Mouse (Mus musculus): ENCODE results near the gene Nr0b2. TPM values are rescaled to one million over a fixed set of nuclear protein-coding genes. Genes with fewer than 3 reads are reported as not detected.

Gene Nr0b2
- total RNA-seq, 1 experiment, result 0.31 TPM

DNA sequence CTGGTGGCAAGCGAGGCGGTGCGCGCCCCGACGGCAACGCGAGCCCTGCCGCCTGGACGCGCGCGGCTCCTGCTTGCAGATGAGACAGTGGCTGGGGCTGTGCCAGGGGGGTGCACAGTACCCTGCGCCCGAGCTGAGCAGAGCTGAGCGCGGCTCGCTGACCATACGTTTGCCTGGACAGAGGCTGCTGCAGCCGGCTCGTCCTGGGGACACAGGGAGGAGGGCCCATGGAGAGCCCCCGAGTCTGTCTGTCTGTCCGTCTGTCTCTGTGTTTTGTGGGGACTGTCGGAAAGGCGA, 33.9 kb upstream of the Nr0b2 start:
- in situ Hi-C loops (cut with MboI; ENCODE audit: low sequenced_read_pairs in 2 of 2, unreplicated experiment in 2 of 2), result no loop called here
- Histone ChIP-seq H3K27ac (ENCODE audit: insufficient read depth, low read depth, low read length, poor library complexity, severe bottlenecking) (peak overlapping the region; percentile 13; the same call in 1 of the 2 replicates), H3K36me3 (ENCODE audit: control insufficient read depth, insufficient read depth, low read length, poor library complexity, severe bottlenecking) (no peaks in the 10 kb centered on the region), H3K4me3 (ENCODE audit: insufficient read depth in 1 of 2, low read depth in 1 of 2, low read length in 2 of 2, poor library complexity in 1 of 2, severe bottlenecking in 1 of 2) (peak overlapping the region; percentile 74 to 98), H3K9me3 (ENCODE audit: control insufficient read depth, insufficient read depth, low read depth, low read length) (no peaks in the 10 kb centered on the region), H3K4me1 (ENCODE audit: control insufficient read depth in 2 of 2, insufficient read depth in 2 of 2, low read length in 2 of 2, poor library complexity in 1 of 2) (0 out of 4 replicates have a peak, but pooled peaks cover 0 to 2% of the 10 kb centered on the region in 2 experiments), H3K9ac (ENCODE audit: insufficient read depth, low read depth, low read length, poor library complexity, severe bottlenecking) (peak overlapping the region; percentile 87)
- TF ChIP-seq ZC3H11A (IDR thresholded peaks at IDR 0.05; ENCODE audit: borderline replicate concordance, low read depth, low read length) (no peak), MAFK (IDR thresholded peaks at IDR 0.05; ENCODE audit: insufficient read depth, low read depth, low read length) (no peak), ZNF384 (IDR thresholded peaks at IDR 0.05; ENCODE audit: low read depth, low read length) (no peak)
- no peak for DNase-seq (ENCODE audit: low read depth, low spot score)

DNA sequence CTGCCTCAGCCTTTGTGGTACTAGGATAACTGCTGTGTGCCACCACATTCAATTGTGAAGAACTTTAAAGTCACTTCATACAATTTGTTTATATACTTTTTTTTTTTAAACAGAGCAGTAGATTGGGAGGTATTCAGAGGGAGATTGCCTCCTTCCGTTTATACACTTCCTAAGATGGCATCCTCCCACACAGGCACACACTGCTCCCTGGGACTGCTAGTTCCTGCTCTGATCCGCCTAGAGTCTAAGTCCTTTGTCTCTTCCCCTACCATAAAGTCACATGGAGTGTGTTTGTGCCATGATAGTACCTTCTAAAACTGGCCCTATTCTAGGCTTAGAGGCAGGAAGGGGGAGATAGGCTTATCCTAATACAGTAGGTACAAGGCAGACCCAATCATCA, 31.7 kb upstream of the Nr0b2 start:
- Histone ChIP-seq H3K9me3 (ENCODE audit: control insufficient read depth, insufficient read depth, low read depth, low read length) (no peaks in the 10 kb centered on the region), H3K27ac (ENCODE audit: insufficient read depth, low read depth, low read length, poor library complexity, severe bottlenecking) (no peak overlapping the region), H3K9ac (ENCODE audit: insufficient read depth, low read depth, low read length, poor library complexity, severe bottlenecking) (no peak overlapping the region), H3K4me3 (ENCODE audit: insufficient read depth in 1 of 2, low read depth in 1 of 2, low read length in 2 of 2, poor library complexity in 1 of 2, severe bottlenecking in 1 of 2) (no peak overlapping the region), H3K4me1 (ENCODE audit: control insufficient read depth in 2 of 2, insufficient read depth in 2 of 2, low read length in 2 of 2, poor library complexity in 1 of 2) (0 out of 4 replicates have a peak, but pooled peaks cover 0 to 2% of the 10 kb centered on the region in 2 experiments), H3K36me3 (ENCODE audit: control insufficient read depth, insufficient read depth, low read length, poor library complexity, severe bottlenecking) (no peaks in the 10 kb centered on the region)
- DNase-seq (ENCODE audit: low read depth, low spot score), result no peak
- no peak for TF ChIP-seq HCFC1 (IDR thresholded peaks at IDR 0.05; ENCODE audit: borderline replicate concordance, insufficient read depth, low read length)
- no peak for TF ChIP-seq ZNF384 (IDR thresholded peaks at IDR 0.05; ENCODE audit: low read depth, low read length)
- TF ChIP-seq ZC3H11A (IDR thresholded peaks at IDR 0.05; ENCODE audit: borderline replicate concordance, low read depth, low read length), result no peak
- TF ChIP-seq CHD2 (IDR thresholded peaks at IDR 0.05; ENCODE audit: low read depth, low read length), result no peak
- no peak for TF ChIP-seq MAFK (IDR thresholded peaks at IDR 0.05; ENCODE audit: insufficient read depth, low read depth, low read length)
- in situ Hi-C loops (cut with MboI; ENCODE audit: low sequenced_read_pairs in 2 of 2, unreplicated experiment in 2 of 2), result no loop called here

DNA sequence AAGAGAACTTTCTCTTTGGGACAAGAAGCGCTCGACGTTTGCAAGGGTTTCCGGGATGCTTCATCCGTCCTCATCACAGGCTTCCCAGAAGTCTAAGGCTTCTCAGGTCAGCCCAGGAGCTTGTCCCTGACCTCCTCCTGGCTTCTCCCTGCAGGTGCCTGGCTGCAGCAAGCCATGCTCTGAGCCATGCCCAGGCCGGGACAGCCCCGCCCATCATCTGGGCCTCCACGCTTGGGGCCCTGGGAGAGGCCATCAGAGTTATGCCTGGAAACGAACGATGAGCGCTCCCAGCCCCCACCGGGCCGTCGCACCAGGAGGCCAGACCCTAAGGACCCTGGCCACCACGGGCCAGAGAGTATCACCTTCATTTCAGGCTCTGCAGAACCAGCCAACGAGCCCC, 25.4 kb upstream of the Nr0b2 start:
- H3K4me3 ChIP-seq (ENCODE audit: insufficient read depth in 1 of 2, low read depth in 1 of 2, low read length in 2 of 2, poor library complexity in 1 of 2, severe bottlenecking in 1 of 2), result no peak overlapping the region
- in situ Hi-C loops (cut with MboI; ENCODE audit: low sequenced_read_pairs in 2 of 2, unreplicated experiment in 2 of 2), result no loop called here
- DNase-seq (ENCODE audit: low read depth, low spot score), result no peak
- H3K9ac ChIP-seq (ENCODE audit: insufficient read depth, low read depth, low read length, poor library complexity, severe bottlenecking), result no peak overlapping the region
- no peaks in the 10 kb centered on the region for H3K9me3 ChIP-seq (ENCODE audit: control insufficient read depth, insufficient read depth, low read depth, low read length)
- H3K27ac ChIP-seq (ENCODE audit: insufficient read depth, low read depth, low read length, poor library complexity, severe bottlenecking), result no peak overlapping the region
- peaks cover 12% of the 10 kb centered on the region; the same call in 1 of the 2 replicates for H3K36me3 ChIP-seq (ENCODE audit: control insufficient read depth, insufficient read depth, low read length, poor library complexity, severe bottlenecking)
- H3K4me1 ChIP-seq (ENCODE audit: control insufficient read depth in 2 of 2, insufficient read depth in 2 of 2, low read length in 2 of 2, poor library complexity in 1 of 2), result peaks cover 3 to 7% of the 10 kb centered on the region in 2 experiments; a peak in 2 of 4 replicates
- no peak for TF ChIP-seq CHD2 (IDR thresholded peaks at IDR 0.05; ENCODE audit: low read depth, low read length)
- TF ChIP-seq MAFK (IDR thresholded peaks at IDR 0.05; ENCODE audit: insufficient read depth, low read depth, low read length), result no peak
- TF ChIP-seq ZNF384 (IDR thresholded peaks at IDR 0.05; ENCODE audit: low read depth, low read length), result no peak
- TF ChIP-seq ZC3H11A (IDR thresholded peaks at IDR 0.05; ENCODE audit: borderline replicate concordance, low read depth, low read length), result no peak
- TF ChIP-seq HCFC1 (IDR thresholded peaks at IDR 0.05; ENCODE audit: borderline replicate concordance, insufficient read depth, low read length), result no peak

DNA sequence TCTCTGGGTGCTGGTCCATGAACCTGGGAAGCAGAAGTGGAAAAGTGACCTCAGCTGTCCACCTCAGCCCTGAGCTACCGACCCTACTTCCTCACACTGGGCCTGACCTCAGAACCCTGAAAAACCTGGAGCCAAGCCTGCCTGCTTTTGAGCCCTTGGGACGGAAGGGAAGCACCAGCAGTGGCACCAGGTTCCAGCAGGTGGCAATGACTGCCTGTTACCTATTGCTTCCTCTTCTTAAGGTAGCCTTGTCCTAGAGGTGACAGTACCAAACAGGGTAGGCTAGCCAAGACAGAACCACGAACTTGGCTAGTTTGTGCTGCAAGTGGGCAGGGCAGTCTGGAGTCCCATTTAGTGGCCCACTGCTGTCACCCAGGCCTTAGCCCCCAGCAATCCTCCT, 20.4 kb upstream of the Nr0b2 start:
- TF ChIP-seq ZNF384 (IDR thresholded peaks at IDR 0.05; ENCODE audit: low read depth, low read length), result no peak
- TF ChIP-seq MAFK (IDR thresholded peaks at IDR 0.05; ENCODE audit: insufficient read depth, low read depth, low read length), result no peak
- TF ChIP-seq CHD2 (IDR thresholded peaks at IDR 0.05; ENCODE audit: low read depth, low read length), result no peak
- TF ChIP-seq HCFC1 (IDR thresholded peaks at IDR 0.05; ENCODE audit: borderline replicate concordance, insufficient read depth, low read length), result no peak
- TF ChIP-seq ZC3H11A (IDR thresholded peaks at IDR 0.05; ENCODE audit: borderline replicate concordance, low read depth, low read length), result no peak
- H3K9me3 ChIP-seq (ENCODE audit: control insufficient read depth, insufficient read depth, low read depth, low read length), result no peaks in the 10 kb centered on the region
- peaks cover 3 to 15% of the 10 kb centered on the region in 2 experiments; a peak in 2 of 4 replicates for H3K4me1 ChIP-seq (ENCODE audit: control insufficient read depth in 2 of 2, insufficient read depth in 2 of 2, low read length in 2 of 2, poor library complexity in 1 of 2)
- H3K9ac ChIP-seq (ENCODE audit: insufficient read depth, low read depth, low read length, poor library complexity, severe bottlenecking), result no peak overlapping the region
- no peak overlapping the region for H3K4me3 ChIP-seq (ENCODE audit: insufficient read depth in 1 of 2, low read depth in 1 of 2, low read length in 2 of 2, poor library complexity in 1 of 2, severe bottlenecking in 1 of 2)
- DNase-seq (ENCODE audit: low read depth, low spot score), result no peak
- peaks cover 56% of the 10 kb centered on the region for H3K36me3 ChIP-seq (ENCODE audit: control insufficient read depth, insufficient read depth, low read length, poor library complexity, severe bottlenecking)
- H3K27ac ChIP-seq (ENCODE audit: insufficient read depth, low read depth, low read length, poor library complexity, severe bottlenecking), result no peak overlapping the region
- in situ Hi-C loops (cut with MboI; ENCODE audit: low sequenced_read_pairs in 2 of 2, unreplicated experiment in 2 of 2), result no loop called here

DNA sequence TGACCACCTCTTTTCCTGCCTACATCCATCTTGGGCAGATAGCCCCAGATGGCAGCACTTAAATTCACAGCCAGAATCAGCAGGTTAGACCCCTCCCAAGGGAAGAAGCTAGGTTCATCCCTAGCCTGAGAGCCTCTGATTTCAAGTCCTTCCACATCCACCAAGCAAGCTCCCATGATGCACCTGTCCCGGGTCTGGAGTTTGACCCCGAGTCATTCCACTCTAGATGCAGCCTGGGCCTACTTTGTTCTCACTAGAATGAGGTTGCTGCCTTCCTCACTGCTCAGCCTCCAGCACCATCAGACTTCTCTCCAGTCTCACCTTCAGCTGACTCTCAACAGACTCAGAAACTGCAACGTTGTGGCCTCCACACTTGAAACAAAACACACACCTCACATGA, 17.1 kb upstream of the Nr0b2 start:
- Histone ChIP-seq H3K4me1 (ENCODE audit: control insufficient read depth in 2 of 2, insufficient read depth in 2 of 2, low read length in 2 of 2, poor library complexity in 1 of 2) (peaks cover 0 to 8% of the 10 kb centered on the region in 2 experiments; a peak in 1 of 4 replicates), H3K9ac (ENCODE audit: insufficient read depth, low read depth, low read length, poor library complexity, severe bottlenecking) (no peak overlapping the region), H3K9me3 (ENCODE audit: control insufficient read depth, insufficient read depth, low read depth, low read length) (no peaks in the 10 kb centered on the region), H3K27ac (ENCODE audit: insufficient read depth, low read depth, low read length, poor library complexity, severe bottlenecking) (no peak overlapping the region), H3K4me3 (ENCODE audit: insufficient read depth in 1 of 2, low read depth in 1 of 2, low read length in 2 of 2, poor library complexity in 1 of 2, severe bottlenecking in 1 of 2) (no peak overlapping the region), H3K36me3 (ENCODE audit: control insufficient read depth, insufficient read depth, low read length, poor library complexity, severe bottlenecking) (peaks cover 69% of the 10 kb centered on the region)
- no peak for TF ChIP-seq CHD2 (IDR thresholded peaks at IDR 0.05; ENCODE audit: low read depth, low read length)
- TF ChIP-seq ZNF384 (IDR thresholded peaks at IDR 0.05; ENCODE audit: low read depth, low read length), result no peak
- no peak for DNase-seq (ENCODE audit: low read depth, low spot score)
- in situ Hi-C loops (cut with MboI; ENCODE audit: low sequenced_read_pairs in 2 of 2, unreplicated experiment in 2 of 2), result no loop called here
